Mouse (Mus musculus) liver, adult (tissue): ENCODE data around the gene Kcnq1.
A peak's percentile ranks its signal among the peaks of the same experiment; 100 is the strongest.

Experiments used
- GATA4 ChIP-seq: IDR thresholded peaks from 2 replicates; pipeline ENCODE4 v1.6.1; 2014; ENCODE audit warnings: mild to moderate bottlenecking, low read length; ENCODE audit not compliant: insufficient replicate concordance

Gene Kcnq1

DNA sequence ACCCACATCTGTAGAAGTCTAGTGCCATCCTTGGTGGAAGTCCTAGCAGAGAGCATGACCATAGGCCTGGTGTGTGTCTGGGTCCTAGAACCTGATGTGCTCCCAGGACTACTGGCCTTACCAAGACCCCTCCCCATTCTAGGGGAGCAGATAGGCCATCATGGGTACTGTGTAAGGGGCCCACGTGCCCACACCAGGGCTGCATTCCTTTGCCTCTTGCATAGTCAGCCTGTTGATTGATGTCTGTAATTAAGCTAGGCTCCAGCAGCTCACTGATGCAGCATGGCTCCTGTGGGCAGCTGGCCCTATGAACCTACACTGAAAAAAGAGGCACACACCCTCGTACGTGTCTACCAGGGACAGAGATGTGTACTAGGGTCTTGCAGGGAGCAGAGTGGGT is 157.4 kb downstream of the Kcnq1 start:
- TF ChIP-seq GATA4 = no peak

DNA sequence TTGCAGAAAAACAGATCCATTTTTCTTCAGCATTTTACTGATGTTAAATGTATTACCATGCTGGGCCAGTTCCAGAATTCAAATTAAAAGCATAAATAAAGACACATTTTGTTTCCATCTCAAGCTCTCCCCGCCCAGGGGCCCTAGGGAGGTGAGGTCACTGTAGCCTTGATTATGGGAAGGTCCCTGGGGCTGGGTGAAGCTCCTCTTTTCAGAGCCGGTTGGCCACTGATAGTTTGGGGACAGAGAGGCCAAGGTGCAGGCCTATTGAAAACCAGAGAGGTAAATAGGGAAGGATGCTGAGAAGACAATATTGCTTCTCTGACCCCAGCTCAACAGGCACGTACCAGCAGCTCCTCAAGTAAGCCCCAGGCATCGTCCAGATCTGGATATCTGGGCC is 157.8 kb downstream of the Kcnq1 start:
- TF ChIP-seq GATA4 = no peak

DNA sequence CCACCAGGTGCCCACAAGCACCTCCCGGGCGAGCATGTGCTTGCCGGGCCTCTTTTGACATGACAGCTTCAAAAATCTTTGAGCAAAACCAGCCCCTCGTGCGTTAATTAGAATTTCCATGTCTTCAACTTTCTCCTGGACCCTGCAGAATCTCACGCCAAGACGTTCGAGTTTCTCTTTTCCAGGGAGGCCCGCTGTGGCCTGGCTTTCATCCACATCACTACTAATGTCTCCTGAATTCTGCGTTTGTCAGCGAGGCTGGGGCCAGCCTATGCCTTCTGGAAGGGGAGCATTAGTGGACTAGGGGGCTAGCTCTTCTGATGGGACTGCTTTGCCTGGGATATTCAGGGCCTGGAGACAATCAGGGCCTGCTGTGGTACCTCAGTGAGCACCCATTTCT is 159.2 kb downstream of the Kcnq1 start:
- TF ChIP-seq GATA4 = no peak

DNA sequence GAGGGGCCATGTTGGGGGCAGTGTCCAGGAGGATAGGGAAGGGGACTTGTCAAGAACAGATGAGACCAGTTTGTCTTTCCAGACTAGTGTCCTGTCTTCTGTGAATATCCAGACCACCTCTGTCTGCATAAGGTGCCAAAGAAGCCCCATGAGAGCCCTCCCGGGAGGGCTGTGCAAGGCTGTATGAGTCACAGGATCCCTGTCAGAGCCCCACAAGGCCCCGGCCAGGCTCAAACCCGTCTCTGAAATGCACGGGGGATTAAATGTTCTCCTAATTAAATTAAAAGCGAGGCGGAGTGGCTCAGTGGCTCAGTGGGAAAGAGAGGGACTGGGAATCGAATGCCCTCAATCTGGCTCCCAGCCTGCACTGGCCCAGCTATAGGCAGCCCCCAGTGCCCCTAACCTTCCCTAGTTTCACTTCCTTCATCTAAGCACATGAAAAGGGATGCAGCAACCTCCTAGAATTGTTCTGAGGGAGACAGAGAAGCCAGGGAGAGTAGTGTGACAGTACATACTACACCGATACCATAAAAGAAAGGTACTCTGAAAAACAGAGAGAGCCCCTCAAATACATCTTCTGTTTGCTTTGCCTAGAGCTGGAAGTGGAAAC is 159.8 kb downstream of the Kcnq1 start:
- TF ChIP-seq GATA4 = no peak

DNA sequence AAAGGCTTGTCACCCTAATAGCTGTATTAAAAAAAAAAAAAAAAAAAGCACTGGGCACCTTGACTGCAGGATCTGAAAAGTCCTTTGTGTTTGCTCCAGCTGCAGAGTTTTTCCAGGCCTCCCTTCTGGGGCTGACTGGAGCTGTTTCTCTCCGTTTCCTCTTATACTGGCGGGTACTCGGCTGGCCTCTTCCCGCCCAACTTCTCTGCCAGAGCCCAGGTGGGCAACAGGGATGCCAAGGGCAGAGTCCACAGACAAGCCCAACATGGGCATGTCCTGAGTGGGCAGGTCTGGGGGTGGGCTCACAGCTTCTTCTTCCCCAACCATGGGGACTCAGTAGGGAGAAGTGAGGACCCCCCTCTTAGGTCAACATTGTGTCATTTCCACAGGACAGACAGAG is 167.6 kb downstream of the Kcnq1 start:
- no peak for TF ChIP-seq GATA4

DNA sequence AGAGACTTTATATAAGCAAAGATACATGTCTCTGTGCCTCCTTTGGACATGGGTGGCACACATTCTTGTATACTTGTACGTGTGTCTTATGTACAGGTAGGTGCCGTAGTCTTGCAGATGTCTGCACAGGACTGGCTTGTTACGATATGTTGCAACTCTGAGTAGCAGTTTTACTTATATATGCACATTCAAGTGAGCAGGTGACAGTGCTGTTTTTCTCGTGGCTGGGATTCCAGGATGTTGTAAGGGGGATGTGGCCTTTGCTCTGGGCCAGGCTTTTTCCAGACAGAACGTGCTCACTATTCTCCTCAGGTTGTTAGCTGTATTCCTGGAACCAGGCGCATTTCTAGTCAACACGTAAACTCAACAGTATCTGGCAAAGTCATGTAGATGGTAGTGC is 168.9 kb downstream of the Kcnq1 start:
- no peak for TF ChIP-seq GATA4

DNA sequence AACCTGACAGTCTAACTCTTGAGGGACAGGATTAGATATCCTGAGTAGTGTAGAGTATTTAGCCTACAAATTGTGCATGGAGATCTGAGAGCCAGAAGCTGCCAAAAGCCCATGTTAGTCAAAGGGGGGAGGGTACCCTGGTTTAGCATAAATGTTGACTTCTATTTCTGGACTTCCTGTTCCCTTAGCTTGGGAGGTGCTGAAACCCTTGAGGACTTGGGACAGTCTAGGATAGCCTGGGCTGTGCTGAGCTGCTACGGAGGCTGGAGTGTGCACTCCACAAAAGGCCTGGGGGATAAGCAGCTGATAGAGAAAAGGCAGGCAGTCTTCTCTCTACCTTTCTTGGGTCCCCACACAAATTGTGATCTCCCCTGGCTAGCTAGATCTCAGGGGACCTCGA is 177.5 kb downstream of the Kcnq1 start:
- no peak for TF ChIP-seq GATA4

DNA sequence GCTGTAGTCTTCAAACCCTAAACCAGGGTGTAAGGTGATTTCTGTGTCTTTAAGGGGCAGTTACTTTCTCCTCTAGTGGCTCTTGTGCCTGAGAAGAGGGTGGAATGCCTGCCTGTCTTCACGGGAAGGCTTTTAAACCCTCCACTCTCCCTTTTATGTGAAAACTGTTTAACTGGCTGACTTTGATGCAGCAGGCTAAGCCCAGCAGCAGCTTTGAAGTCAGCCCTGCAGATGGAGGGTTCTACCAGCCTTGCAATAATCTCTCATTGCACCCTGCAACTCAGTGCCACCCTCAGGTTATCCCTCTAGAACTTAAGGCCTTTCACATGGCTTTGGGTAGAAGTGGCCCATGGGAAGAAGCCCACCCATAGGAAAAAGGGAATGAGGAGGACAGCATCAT is 178.7 kb downstream of the Kcnq1 start:
- TF ChIP-seq GATA4 = no peak

DNA sequence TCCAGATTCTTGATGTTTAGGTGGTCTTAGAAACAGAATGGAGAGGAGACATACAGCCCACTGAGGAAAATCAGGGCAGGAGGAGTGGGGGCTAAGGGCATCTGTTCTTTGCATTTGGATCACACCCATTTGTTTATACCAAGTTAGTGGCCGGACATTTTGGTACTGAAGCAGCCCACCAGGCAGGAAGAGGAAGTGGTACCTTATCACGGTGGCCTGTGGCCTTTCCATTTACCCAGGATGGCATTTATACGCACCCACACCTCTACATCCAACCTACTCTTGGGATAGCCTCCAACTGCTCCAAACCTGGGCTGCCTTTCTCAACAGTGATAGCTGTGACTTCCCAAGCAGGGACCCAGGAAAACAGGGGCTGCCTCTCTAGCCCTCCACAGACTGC is 179.3 kb downstream of the Kcnq1 start:
- no peak for TF ChIP-seq GATA4

DNA sequence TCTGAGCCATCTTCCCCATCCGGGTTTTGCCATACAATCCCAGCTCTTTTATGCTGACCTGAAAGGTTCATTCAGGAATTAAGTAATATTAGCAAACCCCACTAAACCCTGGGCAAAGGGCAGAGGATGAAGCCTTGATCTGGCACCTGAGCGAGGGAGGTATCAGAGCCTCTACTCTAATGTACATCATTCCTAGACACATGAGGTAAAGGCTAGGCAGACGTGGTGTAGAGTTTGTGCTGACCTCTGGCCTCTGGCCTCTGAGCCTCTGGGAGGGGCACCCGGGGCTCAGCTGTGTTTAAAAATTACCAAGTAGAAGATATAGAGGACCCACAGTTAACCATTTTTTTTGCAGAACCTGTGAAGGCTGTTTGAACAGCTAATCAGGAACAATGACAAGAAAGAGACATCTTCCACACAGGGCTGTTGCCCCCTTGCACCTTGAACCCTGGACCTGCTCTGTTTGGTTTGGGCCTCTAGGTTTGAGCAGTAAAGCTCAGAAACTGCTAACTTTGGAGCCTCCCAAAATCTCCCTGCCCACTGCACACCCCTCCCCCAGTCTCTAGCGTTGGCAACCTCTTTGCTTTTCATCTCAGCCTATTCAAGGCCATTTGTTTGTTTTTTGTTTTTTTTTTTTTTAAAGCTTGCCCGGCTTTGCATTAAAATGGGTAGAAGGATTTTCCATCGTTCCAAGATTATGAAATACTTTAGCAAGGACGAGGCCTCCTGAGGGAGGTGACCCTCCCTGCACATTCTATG is 180.5 kb downstream of the Kcnq1 start:
- TF ChIP-seq GATA4 = no peak

DNA sequence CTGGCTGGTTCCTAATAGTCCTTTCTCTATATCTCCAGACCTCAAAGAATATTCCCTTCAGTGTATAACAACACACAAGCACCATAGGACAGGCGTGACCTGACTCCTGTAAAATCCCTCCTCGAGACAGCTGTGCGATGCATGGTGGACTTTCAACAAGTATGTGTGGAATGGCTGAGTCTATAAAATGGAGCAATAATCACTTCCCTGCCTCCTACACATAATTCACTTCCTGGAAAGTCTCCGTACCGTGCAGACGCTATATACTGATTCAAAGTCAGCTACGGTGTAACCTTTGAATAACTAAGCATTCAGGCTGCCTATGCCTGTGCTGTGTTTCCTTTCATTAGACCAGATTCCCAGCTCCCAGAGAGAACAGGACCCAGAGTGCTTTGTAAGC is 182.0 kb downstream of the Kcnq1 start:
- no peak for TF ChIP-seq GATA4

DNA sequence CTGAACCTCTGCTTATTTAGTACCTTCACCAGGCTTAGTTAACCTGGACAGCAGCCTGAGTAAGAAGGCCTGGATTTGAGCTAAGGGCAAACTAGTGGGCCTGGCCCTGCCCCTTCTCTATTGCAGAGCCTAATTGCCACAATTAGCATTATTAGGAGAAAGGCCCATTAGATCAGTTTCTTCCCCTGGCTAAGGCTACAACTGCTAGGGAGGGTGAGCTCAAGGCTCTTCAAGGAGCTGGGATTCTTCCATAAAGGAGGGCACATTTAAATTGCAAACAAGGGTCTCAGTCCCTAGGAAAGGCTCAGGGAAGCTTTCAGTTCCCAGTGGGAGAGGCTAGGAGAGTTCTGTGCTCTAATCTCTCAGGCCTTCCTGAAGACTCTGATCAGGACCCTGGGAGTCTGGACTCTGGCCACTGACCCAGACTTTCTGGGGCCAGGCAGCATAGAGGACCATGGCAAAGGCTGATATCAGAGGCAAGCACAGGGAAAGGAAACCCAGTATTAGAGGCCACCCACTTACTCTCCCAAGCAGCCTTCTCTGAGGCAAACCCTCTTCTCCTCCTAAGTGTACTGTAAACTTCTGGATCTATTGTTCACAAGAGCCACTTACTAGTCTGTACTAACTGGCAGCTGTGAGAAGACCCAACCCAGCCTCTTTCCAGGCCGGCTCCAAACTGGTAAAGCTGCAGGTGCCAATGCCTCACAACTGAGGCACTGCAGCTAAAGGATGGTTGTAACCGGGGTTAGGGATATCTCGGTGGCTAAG is 183.1 kb downstream of the Kcnq1 start:
- peak; percentile 73 for TF ChIP-seq GATA4

DNA sequence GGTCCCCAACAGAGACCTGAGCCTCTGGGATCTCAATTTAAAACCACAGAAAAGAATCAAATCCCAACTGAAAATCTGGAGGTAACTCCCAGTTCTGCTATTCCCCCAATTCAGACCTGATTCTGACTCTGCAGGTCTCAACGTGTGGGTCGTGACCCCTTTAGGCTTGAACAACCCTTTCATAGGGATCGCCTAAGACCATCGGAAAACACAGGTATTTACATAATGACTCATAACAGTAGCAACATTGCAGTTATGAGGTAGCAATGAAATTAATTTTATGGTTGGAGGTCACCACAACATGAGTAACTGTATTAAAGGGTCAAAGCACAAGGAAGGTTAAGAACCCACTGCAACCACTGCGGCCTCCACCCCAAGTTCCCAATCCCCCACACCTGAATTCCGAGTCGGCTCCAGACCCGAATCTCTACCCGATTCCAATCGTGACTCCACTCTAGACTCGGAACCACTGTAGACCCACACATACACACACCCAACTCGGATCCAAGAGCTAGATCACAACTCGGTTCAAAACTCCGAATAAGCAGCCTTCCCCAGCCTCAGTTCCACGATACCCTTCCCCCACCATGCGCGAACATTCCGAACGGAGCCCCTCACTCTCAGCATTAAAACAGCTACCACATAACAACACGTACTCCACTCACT is 188.7 kb downstream of the Kcnq1 start:
- TF ChIP-seq GATA4 = no peak

DNA sequence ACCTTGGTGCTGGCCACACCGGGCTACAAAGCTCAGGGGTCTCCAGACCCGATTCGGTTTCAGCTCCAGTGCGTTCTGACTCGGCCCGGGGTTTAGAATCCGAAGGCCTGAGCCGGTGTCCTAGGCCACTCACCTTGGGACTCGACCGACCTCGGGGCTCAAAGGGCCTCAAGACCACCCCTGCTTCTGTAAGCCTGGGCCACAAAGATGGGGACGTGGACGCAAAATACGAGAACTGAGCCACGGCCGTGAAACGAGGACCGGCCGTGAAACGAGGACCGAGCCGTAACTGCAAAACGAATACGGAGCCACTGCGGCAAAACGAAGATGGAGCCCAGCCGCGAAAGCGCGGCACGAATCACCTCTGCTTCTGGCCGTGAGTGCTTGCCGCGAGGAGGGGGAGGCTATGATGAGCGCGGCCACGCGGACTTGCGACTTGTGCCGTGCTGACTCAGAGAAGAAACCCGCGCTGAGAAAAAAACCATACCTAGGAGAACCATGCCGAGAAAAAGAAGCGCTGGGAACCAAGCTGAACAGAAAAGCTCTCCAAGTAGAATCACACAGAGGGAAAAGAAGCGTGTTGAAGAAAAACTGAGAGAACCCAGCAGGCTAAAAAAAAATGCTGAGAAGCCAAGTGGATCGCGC is 189.3 kb downstream of the Kcnq1 start:
- no peak for TF ChIP-seq GATA4

DNA sequence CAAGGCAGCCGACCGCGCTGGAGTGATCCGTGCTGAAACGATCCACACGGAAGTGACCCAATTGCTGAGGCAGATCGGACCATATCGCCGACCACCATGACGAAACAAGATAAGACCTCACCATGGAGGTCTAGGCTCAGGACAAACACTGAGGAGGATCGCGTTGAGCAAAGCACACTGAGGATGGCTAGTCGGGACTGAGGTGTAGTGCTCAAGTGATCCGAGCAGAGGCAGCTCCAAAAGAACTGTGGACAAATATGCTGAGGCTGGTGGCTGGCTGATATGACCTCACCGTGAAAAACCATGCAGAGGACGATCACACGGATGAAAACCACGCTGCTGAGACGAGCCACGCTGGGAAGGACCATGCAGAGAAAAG is 189.8 kb downstream of the Kcnq1 start:
- TF ChIP-seq GATA4 = no peak

DNA sequence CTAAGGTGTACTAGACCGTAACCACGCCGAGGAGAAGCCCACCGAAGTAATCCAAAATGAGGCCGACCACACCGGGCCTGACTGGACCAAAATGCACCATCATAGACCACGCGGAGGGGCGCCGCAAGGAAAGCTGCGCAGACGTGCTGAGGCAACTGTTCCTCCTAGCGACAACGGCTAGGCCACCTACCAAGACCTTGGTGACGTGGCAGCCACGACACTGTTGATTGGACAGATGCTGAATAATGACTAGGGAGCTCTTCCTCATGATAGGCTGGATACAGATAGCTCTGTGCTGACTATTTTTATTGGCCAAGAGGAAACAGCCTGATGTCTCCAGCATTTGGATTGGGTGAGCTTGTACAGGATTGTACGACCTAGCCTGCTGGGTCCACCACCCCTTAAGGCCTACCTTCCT is 190.2 kb downstream of the Kcnq1 start:
- TF ChIP-seq GATA4 = no peak

DNA sequence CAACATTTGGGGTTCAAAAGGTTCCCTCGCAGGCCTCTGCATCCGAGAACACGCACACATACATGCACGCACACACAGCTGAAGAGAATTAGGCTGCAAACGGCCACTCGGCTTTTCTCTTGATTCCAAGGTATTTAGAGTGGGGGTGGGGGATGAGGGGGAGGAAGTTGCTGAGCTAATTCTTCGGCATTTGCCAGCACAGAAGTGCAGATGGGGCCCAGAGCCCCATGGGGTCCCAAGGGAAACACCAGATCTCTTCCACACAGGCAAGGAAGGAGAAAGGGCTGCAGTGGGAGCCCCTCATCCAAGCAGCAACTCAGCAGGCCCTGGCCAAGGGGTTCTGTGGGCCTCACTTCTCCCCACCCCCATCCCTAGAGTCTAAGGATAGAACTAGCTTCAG is 193.9 kb downstream of the Kcnq1 start:
- TF ChIP-seq GATA4 = no peak
